Comparison of ENCODE assay signal across 8 mouse cellular contexts in the genomic region with DNA sequence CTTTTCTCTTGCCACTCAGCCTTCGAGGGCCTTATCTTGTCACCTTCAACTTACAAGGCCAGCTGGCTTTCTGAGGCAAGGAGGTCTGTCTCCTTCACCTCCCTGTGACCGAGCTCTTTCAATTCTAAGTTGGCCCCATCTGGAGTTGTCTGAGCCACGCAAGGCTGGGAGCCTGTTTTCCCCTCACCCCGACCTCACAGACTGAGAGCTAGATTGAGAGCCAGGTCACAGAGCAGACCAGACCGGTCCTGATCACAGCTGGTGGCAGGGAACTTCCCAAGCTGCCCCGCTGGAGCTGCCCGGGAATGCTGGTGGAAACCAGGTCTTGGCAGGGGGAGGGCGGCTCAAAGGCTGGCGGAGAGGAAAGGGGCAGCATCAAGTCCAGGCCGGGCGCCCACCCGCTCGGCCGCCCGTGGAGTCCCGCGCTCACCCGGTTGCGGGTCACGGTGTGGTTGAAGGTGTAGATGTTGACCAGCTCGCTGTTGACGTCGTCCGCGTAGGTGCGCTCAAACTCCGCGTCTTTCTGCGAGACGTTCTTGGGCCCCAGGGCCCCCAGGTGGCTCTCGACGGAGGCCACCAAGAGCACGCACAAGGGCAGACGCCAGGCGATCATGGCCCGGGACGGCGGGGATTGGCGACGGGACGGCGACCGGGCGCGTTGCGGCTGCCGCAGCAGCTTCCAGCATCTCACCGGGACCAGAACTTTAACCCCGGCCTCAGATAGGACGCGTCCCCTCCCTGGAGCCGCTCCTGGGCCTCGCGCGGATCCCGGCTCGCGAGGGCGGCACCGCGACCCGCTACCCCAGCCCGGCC. TPM values are rescaled to one million over a fixed set of nuclear protein-coding genes. Genes with fewer than 3 reads are reported as not detected.
A peak's percentile ranks its signal among the peaks of the same experiment; 100 is the strongest.
DNase-seq lines count a peak whose midpoint lies in the region; ATAC-seq and TF ChIP-seq lines count a peak whose summit lies in the region.

No protein-coding gene starts in this region.

- H3K4me2 ChIP-seq in forebrain, embryonic 14.5 days (ENCODE audit: low read length): peak overlapping the region; percentile 95
- H3K4me2 ChIP-seq in hindbrain, embryonic 12.5 days (replicated peaks): peak overlapping the region; percentile 94

- no peaks in the 10 kb centered on the region for H3K9me3 ChIP-seq in forebrain, embryonic 14.5 days (replicated peaks; ENCODE audit: control insufficient read depth, low read length)
- no peaks in the 10 kb centered on the region for H3K9me3 ChIP-seq in hindbrain, embryonic 12.5 days (replicated peaks)

- peak overlapping the region; percentile 98 for H3K4me3 ChIP-seq in layer of hippocampus, adult 2 months
- H3K4me3 ChIP-seq in forebrain, embryonic 14.5 days (ENCODE audit: low read depth, low read length): peak overlapping the region; percentile 90
- peak overlapping the region; percentile 88 for H3K4me3 ChIP-seq in hindbrain, embryonic 12.5 days
- H3K4me3 ChIP-seq in small intestine, adult 2 months (ENCODE audit: low read depth, low read length): peak overlapping the region; percentile 84

- no peaks in the 10 kb centered on the region for H3K27me3 ChIP-seq in forebrain, embryonic 14.5 days (replicated peaks; ENCODE audit: control insufficient read depth, insufficient read depth, low read length)
- H3K27me3 ChIP-seq in hindbrain, embryonic 12.5 days: no peaks in the 10 kb centered on the region
- H3K27me3 ChIP-seq in small intestine, adult 2 months (ENCODE audit: control insufficient read depth, insufficient read depth, low read length): no peaks in the 10 kb centered on the region

- peak; percentile 8; the same call in 1 of the 2 replicates for ATAC-seq in forebrain, embryonic 14.5 days
- peak; percentile 64 for ATAC-seq in hindbrain, embryonic 12.5 days (ENCODE audit: low FRiP score)

- H3K9ac ChIP-seq in forebrain, embryonic 14.5 days (ENCODE audit: low read length): peak overlapping the region; percentile 87
- H3K9ac ChIP-seq in hindbrain, embryonic 12.5 days: peak overlapping the region; percentile 91

- peaks cover 13% of the 10 kb centered on the region for H3K4me1 ChIP-seq in forebrain, embryonic 14.5 days (ENCODE audit: control insufficient read depth, insufficient read depth, low read length)
- peaks cover 39% of the 10 kb centered on the region for H3K4me1 ChIP-seq in hindbrain, embryonic 12.5 days
- H3K4me1 ChIP-seq in small intestine, adult 2 months (ENCODE audit: control insufficient read depth, insufficient read depth, insufficient read length, low read length): peaks cover 6% of the 10 kb centered on the region; the same call in 1 of the 2 replicates

- intact Hi-C loops in left cerebral cortex, postnatal 14 days (cut with DNase I): no loop called here

- 0 out of 2 replicates have a peak, but pooled peaks have one; percentile 27 for TF ChIP-seq POLR2A in small intestine, adult 2 months (IDR thresholded peaks at IDR 0.05; ENCODE audit: low read depth, low read length)

- H3K36me3 ChIP-seq in forebrain, embryonic 14.5 days (ENCODE audit: control insufficient read depth, insufficient read depth, low read length): peaks cover 25% of the 10 kb centered on the region
- peaks cover 24% of the 10 kb centered on the region for H3K36me3 ChIP-seq in hindbrain, embryonic 12.5 days
- peaks cover 29% of the 10 kb centered on the region for H3K36me3 ChIP-seq in small intestine, adult 2 months (ENCODE audit: control insufficient read depth, insufficient read depth, low read length)

- TF ChIP-seq CTCF in layer of hippocampus, adult 2 months (conservative IDR thresholded peaks at IDR 0.05): no peak
- no peak for TF ChIP-seq CTCF in small intestine, adult 2 months (IDR thresholded peaks at IDR 0.05; ENCODE audit: extremely low read depth, insufficient read length, insufficient replicate concordance, low read depth, low read length)

- peak overlapping the region; percentile 95 for H3K27ac ChIP-seq in layer of hippocampus, adult 2 months
- H3K27ac ChIP-seq in forebrain, embryonic 14.5 days (ENCODE audit: low read depth, low read length): peak overlapping the region; percentile 78
- H3K27ac ChIP-seq in hindbrain, embryonic 12.5 days: peak overlapping the region; percentile 85
- peak overlapping the region; percentile 87 for H3K27ac ChIP-seq in small intestine, adult 2 months (ENCODE audit: insufficient read depth, low read depth, low read length)

- WGBS in forebrain, embryonic 14.5 days: under 1% methylated on average over 62 of the region's 63 CpGs
- WGBS in hindbrain, embryonic 12.5 days: under 1% methylated on average over 62 of the region's 63 CpGs
- WGBS in small intestine, adult 2 months: under 1% methylated on average over 63 of the region's 63 CpGs

- peak in 1 of 2 experiments; percentile 46 for DNase-seq in layer of hippocampus, adult 2 months (ENCODE audit: low spot score in 2 of 2)
- DNase-seq in layer of hippocampus, adult 9-11 months: no peak
- DNase-seq in c-Kit-positive CD71-positive TER-119-positive erythroid progenitor cells, embryonic 14.5 days (ENCODE audit: low spot score): peak; percentile 44
- peak; percentile 33 for DNase-seq in forebrain, embryonic 14.5 days (ENCODE audit: low spot score)
- peak; percentile 42 to 55 for DNase-seq in left cerebral cortex, postnatal 14 days (ENCODE audit: low spot score in 2 of 2)
- DNase-seq in mesoderm, embryonic 11.5 days (ENCODE audit: low read depth, low spot score): peak; percentile 47

RNA-seq across cellular contexts. Expression of a gene that starts 0.6 kb away (rescaled TPM):
- 10 to 100 TPM; 78.3 to 80.8 TPM for total RNA-seq in layer of hippocampus, adult 2 months (2021)
- 24.5 and 30.9 TPM in 2 replicates for polyA plus RNA-seq in forebrain, embryonic 14.5 days (2014; fragmentation: Nextera tagmentation; extraction: Ambion mirVana)
- 43.2 and 46.4 TPM in 2 replicates for polyA plus RNA-seq in hindbrain, embryonic 12.5 days (2016; fragmentation: Nextera tagmentation; extraction: Ambion mirVana)
- total RNA-seq in left cerebral cortex, postnatal 14 days (2021): 100 to 1,000 TPM; 112 to 116 TPM
- 337 and 348 TPM in 2 replicates for polyA plus RNA-seq in small intestine, adult 2 months (2012; rRNA removed)

RNA-seq across cellular contexts. Expression of a gene that starts 18.6 kb away (rescaled TPM):
- total RNA-seq in layer of hippocampus, adult 2 months (2021): 10 to 100 TPM in 1 of 2 experiments, 1 to 10 TPM in 1; 7.0 to 13.2 TPM
- polyA plus RNA-seq in forebrain, embryonic 14.5 days (2014; fragmentation: Nextera tagmentation; extraction: Ambion mirVana): 4.2 and 5.3 TPM in 2 replicates
- polyA plus RNA-seq in hindbrain, embryonic 12.5 days (2016; fragmentation: Nextera tagmentation; extraction: Ambion mirVana): 19.2 and 23.0 TPM in 2 replicates
- total RNA-seq in left cerebral cortex, postnatal 14 days (2021): 10 to 100 TPM; 13.1 to 16.2 TPM
- 323 and 328 TPM in 2 replicates for polyA plus RNA-seq in small intestine, adult 2 months (2012; rRNA removed)

RNA-seq across cellular contexts. Expression of a gene that starts 47.8 kb away (rescaled TPM):
- total RNA-seq in layer of hippocampus, adult 2 months (2021): 10 to 100 TPM; 75.2 to 81.3 TPM
- 70.2 and 91.1 TPM in 2 replicates for polyA plus RNA-seq in forebrain, embryonic 14.5 days (2014; fragmentation: Nextera tagmentation; extraction: Ambion mirVana)
- polyA plus RNA-seq in hindbrain, embryonic 12.5 days (2016; fragmentation: Nextera tagmentation; extraction: Ambion mirVana): 93.2 and 95.3 TPM in 2 replicates
- total RNA-seq in left cerebral cortex, postnatal 14 days (2021): 10 to 100 TPM; 74.5 to 75.5 TPM
- 4.8 and 11.4 TPM in 2 replicates for polyA plus RNA-seq in small intestine, adult 2 months (2012; rRNA removed)

RNA-seq across cellular contexts. Expression of a gene that starts 48.2 kb away (rescaled TPM):
- total RNA-seq in layer of hippocampus, adult 2 months (2021): 10 to 100 TPM; 25.0 to 28.0 TPM
- polyA plus RNA-seq in forebrain, embryonic 14.5 days (2014; fragmentation: Nextera tagmentation; extraction: Ambion mirVana): 13.6 and 16.2 TPM in 2 replicates
- polyA plus RNA-seq in hindbrain, embryonic 12.5 days (2016; fragmentation: Nextera tagmentation; extraction: Ambion mirVana): 27.1 and 30.6 TPM in 2 replicates
- total RNA-seq in left cerebral cortex, postnatal 14 days (2021): 10 to 100 TPM; 19.7 to 20.3 TPM
- 14.2 and 38.9 TPM in 2 replicates for polyA plus RNA-seq in small intestine, adult 2 months (2012; rRNA removed)

RNA-seq across cellular contexts. Expression of a gene that starts 58.0 kb away (rescaled TPM):
- total RNA-seq in layer of hippocampus, adult 2 months (2021): 100 to 1,000 TPM; 215 to 228 TPM
- polyA plus RNA-seq in forebrain, embryonic 14.5 days (2014; fragmentation: Nextera tagmentation; extraction: Ambion mirVana): 314 and 359 TPM in 2 replicates
- polyA plus RNA-seq in hindbrain, embryonic 12.5 days (2016; fragmentation: Nextera tagmentation; extraction: Ambion mirVana): 290 and 303 TPM in 2 replicates
- total RNA-seq in left cerebral cortex, postnatal 14 days (2021): 100 to 1,000 TPM; 212 to 230 TPM
- polyA plus RNA-seq in small intestine, adult 2 months (2012; rRNA removed): 2.5 and 12.8 TPM in 2 replicates

Comparison
In these comparisons a context has a peak if more than half of its experiments do, and no peak if none do; other contexts are left out.
1. RNA of a gene that starts 18.6 kb away (polyA plus RNA-seq): 323 to 328 TPM in small intestine, adult 2 months; 19.2 to 23.0 TPM in hindbrain, embryonic 12.5 days and 4.2 to 5.3 TPM in forebrain, embryonic 14.5 days; every median in the first group is over 10 times any median in the second.
2. Peak in every context shown above with its lines, with median percentiles within 50 percentile points of each other: H3K27ac ChIP-seq and H3K4me3 ChIP-seq.